Comparison of ENCODE assay signal across 18 mouse cellular contexts in genomic region chr8:117121277-117121676, GRCm38 (mm10). TPM values are rescaled to one million over a fixed set of nuclear protein-coding genes. Genes with fewer than 3 reads are reported as not detected.
DNase-seq lines count a peak whose midpoint lies in the region; ATAC-seq and TF ChIP-seq lines count a peak whose summit lies in the region.
"Had no signal": no experiment of that assay in that cellular context is flagged by ENCODE, and none has a peak within 500 bp of the region (broad histone marks: within the 10 kb centered on the region; RNA-seq: fewer than 3 reads in every experiment).

No protein-coding gene starts in this region.

- H3K9ac ChIP-seq in MEL (ENCODE audit: control insufficient read depth, low read depth, low read length, poor library complexity, severe bottlenecking): peak overlapping the region; percentile 60
- H3K9ac ChIP-seq: embryonic facial prominence, embryonic 13.5 days; forebrain, embryonic 15.5 days had no signal

- peak; percentile 52 to 70 for TF ChIP-seq EP300 in MEL (IDR thresholded peaks at IDR 0.05; ENCODE audit: low read depth in 1 of 2, low read length in 2 of 2)

- peak; percentile 33 to 65; a peak in 2 of 4 replicates for TF ChIP-seq POLR2A in MEL (IDR thresholded peaks at IDR 0.05; ENCODE audit: control insufficient read depth in 1 of 2, insufficient read depth in 1 of 2, low read depth in 1 of 2, low read length in 2 of 2, poor library complexity in 1 of 2)

- no peak for TF ChIP-seq CTCF in MEL (IDR thresholded peaks at IDR 0.05 in 2 of 3, conservative IDR thresholded peaks at IDR 0.05 in 1 of 3; ENCODE audit: control insufficient read depth in 1 of 3, insufficient read depth in 1 of 3, low read depth in 2 of 3, low read length in 3 of 3, poor library complexity in 1 of 3, severe bottlenecking in 1 of 3)

- TF ChIP-seq RAD21 in MEL (IDR thresholded peaks at IDR 0.05; ENCODE audit: low read depth, low read length): no peak

- DNase-seq in B cell, adult 2 months: peak; percentile 72 to 79
- DNase-seq in MEL (ENCODE audit: low read depth, low spot score): peak; percentile 93
- peak; percentile 59 for DNase-seq in lung, postnatal 36 days
- DNase-seq in spleen, adult 18-20 months: peak; percentile 41 to 43
- DNase-seq in yolk sac, embryonic 10.5 days (ENCODE audit: low spot score): no peak
- DNase-seq in heart, adult 9 months (ENCODE audit: low spot score in 2 of 2): no peak
- DNase-seq: adrenal gland, postnatal 10 days; cerebellum, adult 2 months; kidney, adult 18-20 months; layer of hippocampus, postnatal 36 days; right cerebral cortex, adult 18-20 months; thymus, postnatal 25 days had no signal

- H3K9me3 ChIP-seq in MEL (replicated peaks; ENCODE audit: insufficient read depth, low read length): no peaks in the 10 kb centered on the region
- H3K9me3 ChIP-seq: embryonic facial prominence, embryonic 13.5 days; forebrain, embryonic 15.5 days; hindbrain, embryonic 10.5 days had no signal

- no peaks in the 10 kb centered on the region for H3K79me2 ChIP-seq in MEL (ENCODE audit: control insufficient read depth, insufficient read depth, low read length, poor library complexity)

- H3K27ac ChIP-seq in MEL (ENCODE audit: control insufficient read depth, low read depth, low read length): peak overlapping the region; percentile 81
- H3K27ac ChIP-seq: embryonic facial prominence, embryonic 13.5 days; forebrain, embryonic 15.5 days; heart, adult 2 months had no signal

- H3K4me3 ChIP-seq in MEL (ENCODE audit: control insufficient read depth in 1 of 2, insufficient read depth in 1 of 2, low read depth in 2 of 2, low read length in 2 of 2): peak overlapping the region in 1 of 2 experiments; percentile 11; a peak in 1 of 4 replicates
- H3K4me3 ChIP-seq: embryonic facial prominence, embryonic 13.5 days; forebrain, embryonic 15.5 days; heart, adult 2 months; hindbrain, embryonic 10.5 days had no signal

- H3K36me3 ChIP-seq in MEL (ENCODE audit: control insufficient read depth in 1 of 2, insufficient read depth in 2 of 2, low read length in 2 of 2): peaks cover 0 to 26% of the 10 kb centered on the region in 2 experiments; a peak in 2 of 4 replicates
- H3K36me3 ChIP-seq: embryonic facial prominence, embryonic 13.5 days; forebrain, embryonic 15.5 days; hindbrain, embryonic 10.5 days had no signal

- no peaks in the 10 kb centered on the region for H3K27me3 ChIP-seq in MEL (ENCODE audit: control insufficient read depth in 1 of 2, insufficient read depth in 2 of 2, low read length in 2 of 2)
- H3K27me3 ChIP-seq: embryonic facial prominence, embryonic 13.5 days; forebrain, embryonic 15.5 days had no signal

- ATAC-seq in cerebellum, adult (ENCODE audit: insufficient number of reproducible peaks, low FRiP score, low TSS enrichment): no peak
- ATAC-seq: forebrain, embryonic 15.5 days had no signal

- H3K4me1 ChIP-seq in MEL (ENCODE audit: control insufficient read depth in 1 of 2, insufficient read depth in 2 of 2, low read length in 2 of 2): peaks cover 1 to 33% of the 10 kb centered on the region in 2 experiments
- H3K4me1 ChIP-seq: forebrain, embryonic 15.5 days had no signal

TF ChIP-seq in MEL, 35 proteins besides CTCF, POLR2A, EP300 and RAD21:
- TF ChIP-seq UBTF (IDR thresholded peaks at IDR 0.05; ENCODE audit: borderline replicate concordance, insufficient read depth, low read depth, low read length): no peak
- no peak for TF ChIP-seq BHLHE40 (IDR thresholded peaks at IDR 0.05; ENCODE audit: borderline replicate concordance, low read depth, low read length)
- TF ChIP-seq MYC (IDR thresholded peaks at IDR 0.05; ENCODE audit: low read depth, low read length): peak; percentile 64; the same call in 1 of the 2 replicates
- TF ChIP-seq MEF2A (IDR thresholded peaks at IDR 0.05; ENCODE audit: extremely low read depth, insufficient replicate concordance, low read depth, low read length, poor library complexity, severe bottlenecking): no peak
- TF ChIP-seq NRF1 (IDR thresholded peaks at IDR 0.05; ENCODE audit: insufficient read depth, low read depth, low read length, poor library complexity, severe bottlenecking): no peak
- TF ChIP-seq TCF12 (IDR thresholded peaks at IDR 0.05; ENCODE audit: low read depth, low read length): no peak
- peak; percentile 55; the same call in 1 of the 2 replicates for TF ChIP-seq ELF1 (IDR thresholded peaks at IDR 0.05; ENCODE audit: low read depth, low read length)
- 0 out of 2 replicates have a peak, but pooled peaks have one; percentile 26 for TF ChIP-seq JUND (IDR thresholded peaks at IDR 0.05; ENCODE audit: low read depth, low read length)
- TF ChIP-seq POLR2AphosphoS2 (IDR thresholded peaks at IDR 0.05; ENCODE audit: low read length): no peak
- no peak for TF ChIP-seq E2F4 (IDR thresholded peaks at IDR 0.05; ENCODE audit: borderline replicate concordance, low read depth, low read length)
- peak; percentile 92 for TF ChIP-seq USF1 (IDR thresholded peaks at IDR 0.05; ENCODE audit: low read depth, low read length)
- no peak for TF ChIP-seq GATA1 (IDR thresholded peaks at IDR 0.05; ENCODE audit: low read depth, low read length)
- peak; percentile 52; the same call in 1 of the 2 replicates for TF ChIP-seq SIN3A (IDR thresholded peaks at IDR 0.05; ENCODE audit: low read length)
- no peak for TF ChIP-seq ZC3H11A (IDR thresholded peaks at IDR 0.05; ENCODE audit: low read depth, low read length)
- TF ChIP-seq HCFC1 (IDR thresholded peaks at IDR 0.05; ENCODE audit: low read depth, low read length): no peak
- TF ChIP-seq MAX (IDR thresholded peaks at IDR 0.05; ENCODE audit: low read length): peak; percentile 84
- no peak for TF ChIP-seq RCOR1 (IDR thresholded peaks at IDR 0.05; ENCODE audit: low read depth, low read length)
- TF ChIP-seq MYB (IDR thresholded peaks at IDR 0.05; ENCODE audit: low read depth, low read length): no peak
- TF ChIP-seq TBP (IDR thresholded peaks at IDR 0.05; ENCODE audit: low read depth, low read length): peak; percentile 80
- TF ChIP-seq ZMIZ1 (IDR thresholded peaks at IDR 0.05; ENCODE audit: low read depth, low read length): no peak
- TF ChIP-seq TAL1 (IDR thresholded peaks at IDR 0.05; ENCODE audit: low read length): no peak
- TF ChIP-seq CHD2 (IDR thresholded peaks at IDR 0.05; ENCODE audit: low read length): no peak
- peak; percentile 64 for TF ChIP-seq ETS1 (IDR thresholded peaks at IDR 0.05; ENCODE audit: low read depth, low read length)
- no peak for TF ChIP-seq KAT2A (conservative IDR thresholded peaks at IDR 0.05; ENCODE audit: low read depth, low read length)
- no peak for TF ChIP-seq ZKSCAN1 (IDR thresholded peaks at IDR 0.05; ENCODE audit: low read depth, low read length)
- no peak for TF ChIP-seq MAFK (IDR thresholded peaks at IDR 0.05; ENCODE audit: borderline replicate concordance, low read depth, low read length)
- TF ChIP-seq MAZ (IDR thresholded peaks at IDR 0.05; ENCODE audit: low read depth, low read length): no peak; the same call in 1 of the 2 replicates
- no peak for TF ChIP-seq GABPA (IDR thresholded peaks at IDR 0.05; ENCODE audit: low read depth, low read length)
- TF ChIP-seq MXI1 (IDR thresholded peaks at IDR 0.05; ENCODE audit: low read depth, low read length): peak; percentile 63
- TF ChIP-seq POLR2AphosphoS5 (IDR thresholded peaks at IDR 0.05; ENCODE audit: borderline replicate concordance, low read depth, low read length): no peak
- no peak for TF ChIP-seq ZNF384 (IDR thresholded peaks at IDR 0.05; ENCODE audit: low read depth, low read length)
- no peak for TF ChIP-seq CHD1 (IDR thresholded peaks at IDR 0.05; ENCODE audit: low read depth, low read length)
- TF ChIP-seq USF2 (IDR thresholded peaks at IDR 0.05; ENCODE audit: borderline replicate concordance in 1 of 2, insufficient read depth in 1 of 2, low read depth in 1 of 2, low read length in 2 of 2): peak in 1 of 2 experiments; percentile 42; a peak in 1 of 4 replicates
- peak; percentile 52 for TF ChIP-seq NELFE (IDR thresholded peaks at IDR 0.05; ENCODE audit: low read depth, low read length)
- no peak for TF ChIP-seq SMC3 (IDR thresholded peaks at IDR 0.05; ENCODE audit: low read depth, low read length)

RNA-seq across cellular contexts. Expression of gene Bco1, which starts 25.6 kb away (rescaled TPM):
- 1.2 and 1.6 TPM in 2 replicates for total RNA-seq in MEL (2012; rRNA removed)
- polyA plus RNA-seq in MEL (2012; ENCODE audit: insufficient read depth in 1 of 2, insufficient read length in 2 of 2, low read depth in 1 of 2, low replicate concordance in 2 of 2, missing spikeins in 1 of 2): under 1 TPM in 1 of 2 experiments, not detected in 1; 0.70 TPM
- total RNA-seq: heart, adult 2 months had no signal

RNA-seq across cellular contexts. Expression of gene Gan, which starts 36.7 kb away (rescaled TPM):
- 8.2 and 8.7 TPM in 2 replicates for total RNA-seq in MEL (2012; rRNA removed)
- 1 to 10 TPM in 1 of 2 experiments, not detected in 1; 5.6 TPM for polyA plus RNA-seq in MEL (2012; ENCODE audit: insufficient read depth in 1 of 2, insufficient read length in 2 of 2, low read depth in 1 of 2, low replicate concordance in 2 of 2, missing spikeins in 1 of 2)

RNA-seq across cellular contexts. Expression of gene Pkd1l2, which starts 39.0 kb away (rescaled TPM):
- total RNA-seq in MEL (2012; rRNA removed): 0.92 and 1.5 TPM in 2 replicates
- polyA plus RNA-seq in MEL (2012; ENCODE audit: insufficient read depth in 1 of 2, insufficient read length in 2 of 2, low read depth in 1 of 2, low replicate concordance in 2 of 2, missing spikeins in 1 of 2): under 1 TPM in 1 of 2 experiments, not detected in 1; 0.86 TPM
- total RNA-seq: heart, adult 2 months had no signal
- polyA plus RNA-seq: forebrain, embryonic 15.5 days; heart, adult 2 months; hindbrain, embryonic 10.5 days; neural tube, embryonic 11.5 days had no signal

Comparison
In these comparisons a context has a peak if more than half of its experiments do, and no peak if none do; other contexts are left out.
1. DNase-seq: peak in B cell, adult 2 months (2 of 2), MEL (single experiment), lung, postnatal 36 days (single experiment) and spleen, adult 18-20 months (2 of 2); none in yolk sac, embryonic 10.5 days (single experiment) and heart, adult 9 months (0 of 2).